Mouse (Mus musculus): ENCODE results near the gene Ttc41.

DNA sequence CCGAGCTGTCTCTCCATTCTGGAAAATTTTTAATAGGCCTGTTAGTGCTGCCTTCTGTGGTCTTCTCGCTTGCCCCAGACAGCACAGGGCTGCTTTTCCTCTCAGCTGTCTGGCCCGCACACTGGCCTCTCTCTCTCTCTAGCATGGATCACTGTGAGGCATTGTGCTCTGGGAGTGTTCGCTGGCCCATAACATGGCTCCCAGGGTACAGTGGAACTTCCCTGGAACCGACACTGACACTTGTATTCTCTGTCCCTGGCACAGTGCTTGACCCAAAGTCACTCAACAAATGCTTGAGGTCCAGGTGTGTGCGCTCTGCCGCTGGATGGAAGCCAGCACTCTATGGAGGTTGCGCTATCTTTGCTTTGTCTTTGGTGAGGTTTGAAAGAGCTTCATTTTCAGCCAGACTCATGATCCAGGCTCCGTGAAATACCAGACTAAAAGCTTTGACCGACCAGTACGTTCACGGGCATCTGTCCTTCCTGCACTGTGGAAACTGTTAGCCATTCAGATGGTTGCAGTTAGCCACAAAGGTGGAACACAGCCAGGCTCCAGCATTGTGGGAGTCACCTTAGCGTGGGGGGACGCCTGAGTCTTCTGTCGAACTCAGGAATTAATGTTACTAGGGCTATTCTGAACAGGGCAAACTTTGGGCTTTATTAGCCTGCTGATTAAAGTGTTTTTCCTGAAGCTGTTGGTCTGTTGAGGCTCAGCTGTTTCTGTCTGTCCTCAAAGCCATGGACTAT lies 102.6 kb downstream of the Ttc41 start:
- TF ChIP-seq TAL1 (IDR thresholded peaks at IDR 0.05; ENCODE audit: low read length) (no peak), GATA1 (IDR thresholded peaks at IDR 0.05; ENCODE audit: low read length) (no peak)
